Mouse (Mus musculus) heart, embryonic 15.5 days (tissue): Measurements from ENCODE around the gene Uox. TPM values are rescaled to one million over a fixed set of nuclear protein-coding genes. Genes with fewer than 3 reads are reported as not detected.
A peak's percentile ranks its signal among the peaks of the same experiment; 100 is the strongest.

ENCODE experiments used
- ATAC-seq: fragments of 200-750 bp; cut with Nextera tagmentation; replicated peaks from 2 replicates; pipeline ENCODE4 v1.8.0; 2017; ENCODE audit warnings: low read depth, moderate TSS enrichment; ENCODE audit not compliant: insufficient number of reproducible peaks, insufficient read depth, low FRiP score
- H3K27ac ChIP-seq: fragments of 300-500 bp; sonication (generic); 2 replicates; pipeline ENCODE4 v1.5.1; 2015; ENCODE audit warnings: mild to moderate bottlenecking, inconsistent platforms
- H3K27me3 ChIP-seq: fragments of 300-500 bp; sonication (generic); 2 replicates; pipeline ENCODE4 v1.6.1; 2015; ENCODE audit warnings: inconsistent platforms
- H3K36me3 ChIP-seq: fragments of 300-500 bp; sonication (generic); 2 replicates; pipeline ENCODE4 v1.6.1; 2015; ENCODE audit warnings: mild to moderate bottlenecking, inconsistent platforms
- H3K4me1 ChIP-seq: fragments of 300-500 bp; sonication (generic); replicated peaks from 2 replicates; pipeline ENCODE4 v1.6.1; 2015; ENCODE audit warnings: inconsistent platforms
- H3K4me2 ChIP-seq: fragments of 300-500 bp; sonication (generic); 2 replicates; pipeline ENCODE4 v1.6.1; 2015; ENCODE audit warnings: inconsistent platforms, mild to moderate bottlenecking, moderate library complexity
- H3K4me3 ChIP-seq: fragments of 300-500 bp; sonication (generic); 2 replicates; pipeline ENCODE4 v1.5.1; 2015; ENCODE audit warnings: mild to moderate bottlenecking, inconsistent platforms
- H3K9ac ChIP-seq: fragments of 300-500 bp; sonication (generic); 2 replicates; pipeline ENCODE4 v1.6.1; 2015; ENCODE audit warnings: mild to moderate bottlenecking, inconsistent platforms
- H3K9me3 ChIP-seq: fragments of 300-500 bp; sonication (generic); replicated peaks from 2 replicates; pipeline ENCODE4 v1.6.1; 2016; ENCODE audit warnings: inconsistent platforms
- WGBS: fragments of 180-500 bp; shearing (Covaris S2); methylation state at CpG from one replicate; pipeline ENCODE4 v1.1.7; 2015; ENCODE audit warnings: mixed read lengths; 5-methylcytosine and 5-hydroxymethylcytosine counted together
- polyA plus RNA-seq: library from polyadenylated mRNA; unstranded; fragments of >200 nt; fragmentation: Nextera tagmentation; extraction: Ambion mirVana; gene quantifications from 2 replicates; pipeline ENCODE4 v1.2.1, GENCODE M21; 2015

The Uox gene
- polyA plus RNA-seq, 1 experiment from 2014 or later, result not detected

DNA sequence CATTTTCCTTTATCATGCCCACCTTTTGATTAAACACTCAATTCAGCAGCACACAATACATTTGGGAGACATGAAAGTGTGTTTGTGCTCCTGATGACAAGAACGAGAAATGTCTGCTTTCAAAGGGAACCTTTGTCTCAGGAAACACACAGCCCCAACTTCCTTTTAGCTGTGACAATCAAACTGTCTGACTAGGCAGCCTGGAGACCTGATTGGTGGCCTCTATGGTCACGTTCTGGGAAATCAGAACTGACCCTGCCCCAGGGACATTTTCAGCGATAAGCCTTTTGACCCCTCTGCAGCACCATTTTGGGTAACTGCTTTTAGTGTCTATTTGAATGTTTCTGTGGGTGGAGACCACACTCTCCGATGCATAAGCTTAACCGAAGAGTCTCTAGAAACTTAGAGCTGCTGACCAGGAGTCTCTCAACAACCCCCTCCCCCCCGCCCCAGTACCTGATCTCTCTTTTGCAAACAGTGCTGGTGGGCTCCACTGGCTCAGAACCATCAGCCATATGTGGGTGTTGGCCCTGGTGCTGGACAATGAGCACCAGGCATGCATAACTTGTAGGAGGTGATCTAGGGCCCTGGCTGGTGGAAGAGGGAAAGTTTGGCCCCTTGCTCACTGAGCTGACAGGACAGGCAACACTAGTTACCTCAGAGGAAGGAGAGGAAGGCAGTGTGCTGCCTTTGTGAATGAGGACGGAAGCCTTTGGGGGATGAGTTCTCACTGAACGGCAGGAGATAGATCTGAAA is 58.2 kb downstream of the Uox start:
- no peak overlapping the region for H3K4me2 ChIP-seq

DNA sequence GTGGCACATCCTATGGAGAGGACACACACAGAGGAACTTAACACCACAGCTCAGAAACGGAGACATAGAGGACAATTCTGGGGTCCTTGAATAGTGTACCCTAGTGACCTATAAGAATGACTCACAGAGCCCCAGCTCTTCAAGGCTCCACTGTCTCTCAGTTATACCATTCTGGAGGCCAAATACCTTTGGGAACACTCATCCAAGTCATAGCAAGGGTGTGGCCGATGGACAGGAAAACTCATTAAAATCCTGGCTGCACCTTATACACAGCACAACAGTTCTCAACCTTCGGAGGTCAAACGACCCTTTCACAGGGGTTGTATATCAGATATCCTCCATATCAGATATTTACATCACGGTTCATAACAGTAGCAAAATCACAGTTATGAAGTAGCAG is 62.3 kb downstream of the Uox start:
- Histone ChIP-seq H3K9me3 (no peaks in the 10 kb centered on the region), H3K27ac (no peak overlapping the region), H3K4me2 (no peak overlapping the region), H3K27me3 (no peaks in the 10 kb centered on the region), H3K9ac (no peak overlapping the region), H3K36me3 (no peaks in the 10 kb centered on the region), H3K4me3 (no peak overlapping the region), H3K4me1 (no peaks in the 10 kb centered on the region)
- WGBS, result 81% methylated on average over 5 of the region's 5 CpGs
- ATAC-seq, result no peak

More for the DNA sequence above, 58.2 kb downstream of the Uox start:
- H3K27ac ChIP-seq, result no peak overlapping the region
- ATAC-seq, result no peak
- H3K4me3 ChIP-seq, result no peak overlapping the region
- no peak overlapping the region for H3K9ac ChIP-seq
- 66% methylated on average over 8 of the region's 8 CpGs for WGBS
- no peaks in the 10 kb centered on the region for H3K36me3 ChIP-seq
- H3K4me1 ChIP-seq, result no peaks in the 10 kb centered on the region
- no peaks in the 10 kb centered on the region for H3K27me3 ChIP-seq
- H3K9me3 ChIP-seq, result no peaks in the 10 kb centered on the region

DNA sequence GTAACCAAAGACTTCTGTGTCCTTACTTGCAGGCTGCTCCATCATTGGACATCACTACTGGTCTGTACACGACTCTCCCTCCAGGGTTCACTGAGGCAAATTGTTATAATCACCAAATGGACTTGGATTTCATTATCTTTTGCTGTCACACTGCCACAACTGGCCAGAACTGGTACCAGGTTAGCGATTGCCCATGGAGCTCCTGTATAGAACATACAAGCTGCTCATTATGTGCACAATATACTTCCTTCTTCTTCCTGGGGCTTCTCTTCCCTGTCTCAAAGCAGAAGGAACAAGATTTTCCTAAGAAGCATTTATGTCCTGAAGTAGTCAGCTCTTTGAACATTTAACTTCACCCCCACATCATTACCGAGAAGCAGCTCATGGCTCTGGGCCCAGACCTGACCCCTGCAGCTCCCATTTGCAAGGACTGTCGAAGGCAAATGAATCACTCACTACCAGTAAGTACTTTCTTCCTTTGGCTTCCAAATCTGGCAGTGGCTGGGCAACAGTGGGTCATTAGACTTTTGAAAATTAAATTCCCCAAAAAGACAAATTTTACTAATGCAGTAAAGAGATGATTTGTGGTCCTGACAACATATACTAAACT is 71.7 kb downstream of the Uox start:
- WGBS, result 40% methylated on average over 4 of the region's 4 CpGs
- H3K27me3 ChIP-seq, result no peaks in the 10 kb centered on the region
- peaks cover 2% of the 10 kb centered on the region; the same call in 1 of the 2 replicates for H3K4me1 ChIP-seq
- no peak overlapping the region for H3K27ac ChIP-seq
- ATAC-seq, result no peak
- no peak overlapping the region for H3K9ac ChIP-seq
- H3K4me2 ChIP-seq, result no peak overlapping the region
- no peaks in the 10 kb centered on the region for H3K9me3 ChIP-seq
- H3K36me3 ChIP-seq, result no peaks in the 10 kb centered on the region
- H3K4me3 ChIP-seq, result no peak overlapping the region

DNA sequence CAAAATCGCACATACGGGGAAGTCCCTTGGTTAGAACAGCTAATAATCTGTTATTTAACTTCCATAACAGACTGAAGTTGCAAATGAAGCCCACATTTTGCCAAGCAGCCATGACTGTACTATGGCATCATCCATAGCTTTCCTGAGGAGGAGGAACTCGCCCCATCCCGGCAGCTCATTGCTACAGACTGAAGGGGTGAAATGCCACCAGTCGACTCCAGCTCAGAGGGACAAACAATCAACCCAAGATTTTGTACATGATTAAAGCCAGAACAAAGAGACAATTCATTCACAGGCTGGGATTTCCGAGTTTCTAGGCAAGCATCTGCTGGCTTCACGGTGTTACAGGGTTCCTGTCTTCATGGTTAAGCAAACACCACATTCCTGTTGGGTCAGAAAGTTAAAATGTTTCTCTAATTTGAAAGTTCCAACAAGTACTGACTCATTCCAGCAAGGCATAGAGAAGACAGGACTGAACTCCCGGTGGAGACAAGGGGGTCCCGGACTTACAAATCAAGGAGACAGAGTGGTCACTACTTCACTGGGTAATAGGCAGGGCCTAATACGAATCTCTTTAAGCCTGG is 79.2 kb downstream of the Uox start:
- no peak for ATAC-seq
- H3K36me3 ChIP-seq, result no peaks in the 10 kb centered on the region
- H3K4me2 ChIP-seq, result no peak overlapping the region
- H3K4me1 ChIP-seq, result peaks cover 7% of the 10 kb centered on the region
- no peak overlapping the region for H3K9ac ChIP-seq
- H3K4me3 ChIP-seq, result no peak overlapping the region
- no peak overlapping the region for H3K27ac ChIP-seq
- WGBS, result 73% methylated on average over 10 of the region's 10 CpGs
- H3K27me3 ChIP-seq, result no peaks in the 10 kb centered on the region
- no peaks in the 10 kb centered on the region for H3K9me3 ChIP-seq

DNA sequence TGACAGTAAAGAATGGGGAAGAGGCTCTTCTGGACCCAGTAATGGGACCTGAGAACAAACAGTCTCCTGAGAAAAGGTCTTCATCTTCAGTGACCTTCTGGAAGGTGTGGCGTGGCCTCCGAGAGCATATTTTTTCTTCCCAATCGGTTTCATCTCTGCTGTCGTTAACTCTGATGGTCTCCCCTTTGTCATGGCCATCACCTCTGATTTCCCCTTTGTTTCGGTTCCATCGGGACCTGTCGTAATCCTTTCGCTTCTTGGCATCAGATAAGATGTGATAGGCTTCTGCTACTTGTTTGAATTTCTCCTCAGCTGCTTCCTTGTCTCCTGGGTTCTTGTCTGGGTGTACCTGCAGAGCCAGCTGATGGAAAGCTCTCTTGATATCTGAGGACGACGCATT is 80.5 kb downstream of the Uox start:
- 89% methylated on average over 10 of the region's 10 CpGs for WGBS
- Histone ChIP-seq H3K4me1 (peaks cover 7% of the 10 kb centered on the region), H3K4me3 (no peak overlapping the region), H3K9ac (no peak overlapping the region), H3K27me3 (no peaks in the 10 kb centered on the region), H3K4me2 (no peak overlapping the region), H3K27ac (no peak overlapping the region), H3K36me3 (no peaks in the 10 kb centered on the region), H3K9me3 (no peaks in the 10 kb centered on the region)
- ATAC-seq, result no peak

DNA sequence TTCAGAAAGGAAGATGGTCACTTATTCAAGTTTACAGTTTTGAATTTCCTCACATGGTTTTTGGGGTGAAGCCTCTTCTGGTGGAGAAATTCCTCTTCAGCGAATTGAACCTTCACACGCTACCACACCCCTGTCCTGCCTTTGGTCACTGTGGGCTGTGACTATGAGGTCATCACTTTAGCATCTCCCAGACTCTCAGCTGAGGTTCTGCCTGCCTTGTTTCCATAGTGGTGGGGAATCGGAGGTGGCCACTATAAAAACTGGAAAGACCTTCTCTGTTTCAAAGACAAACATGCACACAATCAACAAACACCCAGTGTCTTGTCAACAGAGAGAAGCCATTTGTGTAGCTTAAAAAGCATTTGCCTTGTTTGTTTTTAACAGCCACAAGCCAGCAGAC is 81.0 kb downstream of the Uox start, which contains the start of gene 4930503B20Rik:
4930503B20Rik (minus strand) TSS at position 101 of the 400 bp plus-strand sequence.
- 71% methylated on average over 3 of the region's 3 CpGs for WGBS
- Histone ChIP-seq H3K4me1 (peaks cover 7% of the 10 kb centered on the region), H3K27me3 (no peaks in the 10 kb centered on the region), H3K9me3 (no peaks in the 10 kb centered on the region), H3K27ac (no peak within 1 kb of the TSS), H3K4me2 (no peak within 1 kb of the TSS), H3K36me3 (no peaks in the 10 kb centered on the region), H3K4me3 (no peak within 1 kb of the TSS), H3K9ac (no peak within 1 kb of the TSS)
- no peak for ATAC-seq

DNA sequence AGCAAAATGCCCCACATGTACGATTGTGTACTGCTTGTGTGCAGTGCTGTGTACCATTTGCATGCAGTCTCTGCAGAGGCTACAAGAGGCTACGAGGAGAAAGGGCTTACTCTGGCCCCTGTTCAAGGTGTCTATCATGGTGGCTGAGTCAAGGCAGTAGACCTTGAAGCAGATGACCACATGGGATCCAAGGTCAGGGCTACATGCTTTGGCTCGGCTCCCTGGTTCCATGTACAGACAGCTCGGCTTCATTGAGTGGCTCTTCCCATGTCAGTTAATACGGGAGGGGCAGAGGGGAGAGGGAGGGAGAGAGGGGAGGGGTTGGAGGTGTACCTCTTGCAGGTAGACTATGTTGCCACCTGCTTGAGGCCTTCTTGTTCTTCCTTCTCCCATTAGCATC is 82.2 kb downstream of the Uox start:
- H3K9ac ChIP-seq, result no peak overlapping the region
- no peak overlapping the region for H3K4me2 ChIP-seq
- no peaks in the 10 kb centered on the region for H3K27me3 ChIP-seq
- H3K4me1 ChIP-seq, result peaks cover 7% of the 10 kb centered on the region
- 91% methylated on average over 5 of the region's 5 CpGs for WGBS
- H3K9me3 ChIP-seq, result no peaks in the 10 kb centered on the region
- ATAC-seq, result no peak
- no peak overlapping the region for H3K4me3 ChIP-seq
- H3K36me3 ChIP-seq, result no peaks in the 10 kb centered on the region
- H3K27ac ChIP-seq, result no peak overlapping the region

DNA sequence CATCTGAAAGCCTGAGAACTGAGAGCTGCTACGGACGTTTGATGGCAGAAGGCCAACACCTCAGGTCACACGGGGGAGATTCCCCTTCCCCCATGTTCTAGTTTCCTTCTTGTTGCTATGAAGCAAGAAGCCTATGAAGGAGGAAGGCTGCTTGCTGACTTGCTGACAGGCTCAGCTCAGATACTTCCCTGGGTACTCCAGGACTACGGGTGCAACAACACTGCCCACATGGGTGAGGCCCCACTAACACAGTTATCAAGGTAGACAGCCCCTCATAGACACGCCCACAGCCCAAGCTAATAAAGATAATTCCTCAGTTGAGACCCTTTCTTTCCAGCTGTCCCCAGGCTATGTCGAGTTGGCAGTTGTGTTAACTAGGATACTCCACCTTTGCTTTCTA is 83.5 kb downstream of the Uox start:
- 22% methylated on average over 6 of the region's 6 CpGs for WGBS
- H3K4me2 ChIP-seq, result no peak overlapping the region
- H3K4me1 ChIP-seq, result peaks cover 7% of the 10 kb centered on the region
- H3K27ac ChIP-seq, result no peak overlapping the region
- no peaks in the 10 kb centered on the region for H3K36me3 ChIP-seq
- H3K9me3 ChIP-seq, result no peaks in the 10 kb centered on the region
- no peak overlapping the region for H3K4me3 ChIP-seq
- no peaks in the 10 kb centered on the region for H3K27me3 ChIP-seq
- peak; percentile 26; the same call in 1 of the 2 replicates for ATAC-seq
- no peak overlapping the region for H3K9ac ChIP-seq

DNA sequence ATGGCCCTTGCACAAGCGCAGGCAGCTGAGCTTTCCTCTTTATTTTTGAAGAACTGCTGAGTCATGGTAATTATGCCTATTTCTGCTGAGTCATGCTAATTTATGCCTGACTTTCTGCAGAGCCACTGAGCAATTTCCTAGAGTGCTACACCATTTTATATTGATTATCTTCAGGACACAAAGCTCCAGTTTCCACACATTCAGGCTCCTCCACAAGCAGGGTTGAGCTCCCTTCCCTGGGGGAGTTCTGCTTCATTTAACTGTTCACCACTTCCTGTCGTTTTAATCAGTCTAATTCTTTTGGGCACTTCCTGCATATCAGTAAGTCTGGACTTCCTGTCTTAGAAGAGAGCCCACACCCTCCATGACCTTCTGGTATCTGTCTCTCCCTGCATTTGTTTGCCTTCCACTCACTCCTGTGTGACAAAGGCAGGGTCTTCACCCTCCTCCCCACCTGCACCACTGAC is 84.9 kb downstream of the Uox start:
- 55% methylated on average over 2 of the region's 2 CpGs for WGBS
- peak; percentile 59 for ATAC-seq

DNA sequence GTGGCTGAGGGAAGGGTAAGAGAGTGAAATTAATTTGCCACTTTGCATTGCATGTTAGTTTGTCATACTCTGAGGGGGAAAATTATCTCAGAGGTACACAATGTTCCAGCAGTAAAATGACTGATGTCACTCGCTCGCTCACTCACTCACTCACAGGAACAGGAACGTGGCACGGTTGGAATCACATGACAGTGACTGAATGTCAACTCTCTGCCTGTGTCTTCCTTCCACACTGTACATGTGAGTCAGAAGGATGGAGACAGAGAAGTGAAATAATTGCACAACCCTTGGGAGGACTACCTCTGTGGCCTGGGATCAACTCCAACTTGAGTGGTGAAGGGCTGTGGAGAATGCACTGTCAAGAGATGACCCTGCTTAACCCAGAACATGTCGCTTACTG is 87.2 kb downstream of the Uox start:
- no peak overlapping the region for H3K27ac ChIP-seq
- H3K9me3 ChIP-seq, result no peaks in the 10 kb centered on the region
- H3K36me3 ChIP-seq, result no peaks in the 10 kb centered on the region
- no peak for ATAC-seq
- H3K9ac ChIP-seq, result no peak overlapping the region
- no peaks in the 10 kb centered on the region for H3K27me3 ChIP-seq
- peaks cover 19% of the 10 kb centered on the region for H3K4me1 ChIP-seq
- no peak overlapping the region for H3K4me3 ChIP-seq
- no peak overlapping the region for H3K4me2 ChIP-seq
- 82% methylated on average over 5 of the region's 5 CpGs for WGBS

More for the DNA sequence above, 84.9 kb downstream of the Uox start:
- no peaks in the 10 kb centered on the region for H3K9me3 ChIP-seq
- no peak overlapping the region for H3K4me3 ChIP-seq
- H3K27ac ChIP-seq, result no peak overlapping the region
- H3K4me2 ChIP-seq, result no peak overlapping the region
- H3K27me3 ChIP-seq, result no peaks in the 10 kb centered on the region
- peaks cover 9% of the 10 kb centered on the region for H3K4me1 ChIP-seq
- no peak overlapping the region for H3K9ac ChIP-seq
- H3K36me3 ChIP-seq, result no peaks in the 10 kb centered on the region

DNA sequence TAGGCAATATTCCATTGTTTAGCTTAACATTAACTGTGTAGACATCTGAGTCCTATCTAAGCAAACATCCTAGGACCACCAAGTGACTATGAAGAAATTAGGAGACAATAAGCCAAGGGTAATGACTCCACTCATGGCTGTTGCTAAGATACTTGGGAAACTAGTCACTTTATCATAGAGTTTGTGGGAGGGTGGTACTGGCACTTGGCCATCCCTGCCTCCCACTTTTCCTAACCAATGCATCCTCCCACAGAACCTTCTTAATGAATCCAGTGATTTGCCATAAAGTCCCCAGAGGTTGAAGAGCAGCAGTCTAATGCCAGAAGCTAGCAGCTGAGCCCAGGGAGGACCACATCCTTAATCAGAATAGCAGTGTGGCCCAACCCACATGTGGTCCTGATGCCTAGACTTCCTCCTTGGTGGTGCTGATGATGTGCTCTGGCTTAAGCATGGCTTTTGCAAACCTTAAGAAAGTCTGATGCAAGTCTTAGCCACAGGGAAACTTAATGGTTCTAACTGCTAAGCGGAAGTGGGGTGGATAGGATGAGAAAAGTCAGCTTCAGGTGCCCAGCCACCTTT is 87.9 kb downstream of the Uox start:
- Histone ChIP-seq H3K9me3 (no peaks in the 10 kb centered on the region), H3K4me1 (peaks cover 19% of the 10 kb centered on the region), H3K27me3 (no peaks in the 10 kb centered on the region), H3K9ac (no peak overlapping the region), H3K27ac (no peak overlapping the region), H3K4me2 (no peak overlapping the region), H3K36me3 (no peaks in the 10 kb centered on the region), H3K4me3 (no peak overlapping the region)
- 96% methylated on average over 1 of the region's 1 CpGs for WGBS
- ATAC-seq, result 0 out of 2 replicates have a peak, but pooled peaks have one; percentile 27
